Mouse (Mus musculus): Measurements from ENCODE around the gene Sh3pxd2a. TPM values are rescaled to one million over a fixed set of nuclear protein-coding genes. Genes with fewer than 3 reads are reported as not detected.

The Sh3pxd2a gene
- polyA plus RNA-seq, 1 experiment from 2014 or later, result 0.65 TPM

Small RNA genes within 50 kb of the gene (microRNA-seq; reads per million reads assigned to microRNA genes)
- gene Mir6995, result not detected

Other genes with a start within 250 kb of the Sh3pxd2a start
- gene Stn1, start 73.1 kb upstream of the Sh3pxd2a start, polyA plus RNA-seq (2015; fragmentation: Nextera tagmentation; extraction: Ambion mirVana), result 7.1 and 7.2 TPM in 2 replicates
- gene Slk, start 115.3 kb upstream of the Sh3pxd2a start, polyA plus RNA-seq (2015; fragmentation: Nextera tagmentation; extraction: Ambion mirVana), result 4.6 and 5.8 TPM in 2 replicates
- 0.06 and 0.08 TPM in 2 replicates for gene Col17a1, start 227.7 kb upstream of the Sh3pxd2a start, polyA plus RNA-seq (2015; fragmentation: Nextera tagmentation; extraction: Ambion mirVana)

Measured in liver, embryonic 16.5 days (tissue).